Mouse (Mus musculus) cerebellum, adult 2 months (tissue): ENCODE measurements around the gene Palm3. TPM values are rescaled to one million over a fixed set of nuclear protein-coding genes. Genes with fewer than 3 reads are reported as not detected.
A peak's percentile ranks its signal among the peaks of the same experiment; 100 is the strongest.

Source experiments
- DNase-seq, 2 experiments: peaks; one replicate each; pipeline ENCODE4 v3.0.0; 2021
- H3K27ac ChIP-seq: fragments of 200-500 bp; 2 replicates; pipeline ENCODE4 v1.5.1; 2012; ENCODE audit warnings: low read length, control low read depth, inconsistent platforms; ENCODE audit not compliant: insufficient read depth
- H3K27me3 ChIP-seq: fragments of 200-500 bp; 2 replicates; pipeline ENCODE4 v1.6.1; 2012; ENCODE audit warnings: inconsistent platforms, mild to moderate bottlenecking, low read length, moderate library complexity; ENCODE audit not compliant: control insufficient read depth, insufficient read depth
- H3K4me1 ChIP-seq: fragments of 200-500 bp; 2 replicates; pipeline ENCODE4 v1.6.1; 2011; ENCODE audit warnings: low read length; ENCODE audit not compliant: control insufficient read depth, insufficient read depth
- H3K4me3 ChIP-seq: fragments of 200-500 bp; replicated peaks from 2 replicates; pipeline ENCODE3; 2011; ENCODE audit warnings: mild to moderate bottlenecking, low read depth, low read length, control low read depth; ENCODE audit not compliant: insufficient read depth
- CTCF ChIP-seq: fragments of 200-500 bp; IDR thresholded peaks from 2 replicates; pipeline ENCODE4 v1.5.1; 2011; ENCODE audit warnings: low read depth, mild to moderate bottlenecking, control low read depth, low read length, moderate library complexity, borderline replicate concordance; ENCODE audit not compliant: insufficient read depth
- POLR2A ChIP-seq: fragments of 200-500 bp; IDR thresholded peaks from 2 replicates; pipeline ENCODE4 v1.6.1; 2011; ENCODE audit warnings: low read length, control low read depth, borderline replicate concordance; ENCODE audit not compliant: insufficient read depth
- WGBS: fragments of 180-500 bp; shearing (Covaris S2); methylation state at CpG from one replicate; pipeline ENCODE4 v1.1.7; 2018; 5-methylcytosine and 5-hydroxymethylcytosine counted together
- polyA plus RNA-seq: library from polyadenylated mRNA; depleted of rRNA; stranded (reverse); fragments of >200 nt; gene quantifications from 2 replicates; pipeline ENCODE4 v1.2.3, GENCODE M21; 2012

The Palm3 gene
- polyA plus RNA-seq, 1 experiment: 4.1 TPM

GRCm38 (mm10) chr8:83990170-83990569 lies 31.1 kb upstream of the Palm3 start:
- DNase-seq: no peak
- no peaks in the 10 kb centered on the region for H3K27me3 ChIP-seq
- WGBS: 92% methylated on average over 14 of the region's 14 CpGs
- no peak overlapping the region for H3K4me3 ChIP-seq
- no peak for TF ChIP-seq POLR2A
- no peak for TF ChIP-seq CTCF
- no peaks in the 10 kb centered on the region for H3K4me1 ChIP-seq
- H3K27ac ChIP-seq: no peak overlapping the region

DNA sequence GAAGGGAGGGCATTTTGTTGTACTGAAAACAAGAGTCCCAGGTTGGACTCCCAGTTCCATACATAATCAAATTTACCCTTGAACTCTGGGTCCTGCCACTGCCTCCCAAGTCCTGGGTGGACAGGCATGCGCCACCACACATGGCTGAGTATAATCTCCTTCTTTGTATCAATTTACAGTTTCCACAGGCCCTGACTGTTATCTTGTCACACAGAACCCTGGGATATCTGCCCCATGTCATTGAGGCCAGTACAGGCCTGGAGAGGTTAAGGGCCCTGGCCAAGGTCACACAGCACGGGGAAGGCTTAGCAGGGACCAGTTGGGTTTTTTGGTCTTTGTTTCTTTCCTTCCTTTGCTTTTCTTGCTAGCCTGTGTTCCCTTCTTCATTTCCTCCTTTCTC lies 28.8 kb upstream of the Palm3 start:
- WGBS: 92% methylated on average over 2 of the region's 2 CpGs
- DNase-seq: no peak

GRCm38 (mm10) chr8:83994030-83994429 lies 27.2 kb upstream of the Palm3 start:
- 87% methylated on average over 3 of the region's 3 CpGs for WGBS
- TF ChIP-seq POLR2A (no peak), CTCF (no peak)
- no peak for DNase-seq

More for the DNA sequence above, 28.8 kb upstream of the Palm3 start:
- Histone ChIP-seq H3K4me3 (no peak overlapping the region), H3K27ac (no peak overlapping the region), H3K4me1 (no peaks in the 10 kb centered on the region), H3K27me3 (no peaks in the 10 kb centered on the region)
- TF ChIP-seq POLR2A (no peak), CTCF (no peak)

DNA sequence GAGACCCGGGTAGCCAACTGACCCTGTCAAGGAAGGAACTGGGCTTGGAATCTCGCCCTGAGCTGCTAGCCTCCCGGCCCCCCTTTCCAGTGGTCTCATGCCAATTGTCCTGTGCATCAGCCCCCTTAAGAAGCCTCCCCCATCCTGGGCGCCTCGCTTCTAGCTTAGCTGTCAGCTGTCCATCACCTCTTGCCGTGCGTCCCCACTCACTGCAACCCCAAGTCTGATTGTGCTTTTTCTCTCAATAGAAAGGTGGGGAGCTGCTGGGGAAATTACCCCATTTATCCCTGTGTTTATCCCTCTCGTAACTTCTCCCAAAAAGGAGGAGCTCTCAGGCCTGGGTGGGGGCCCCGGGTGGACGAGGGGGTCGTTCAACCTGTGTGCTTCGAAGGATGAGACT lies 25.3 kb upstream of the Palm3 start:
- TF ChIP-seq POLR2A (no peak), CTCF (no peak)
- Histone ChIP-seq H3K27me3 (no peaks in the 10 kb centered on the region), H3K27ac (no peak overlapping the region), H3K4me3 (no peak overlapping the region), H3K4me1 (peaks cover 6% of the 10 kb centered on the region; the same call in 1 of the 2 replicates)
- 27% methylated on average over 12 of the region's 12 CpGs for WGBS
- peak; percentile 34 to 45 for DNase-seq

More at GRCm38 (mm10) chr8:83994030-83994429, 27.2 kb upstream of the Palm3 start:
- no peaks in the 10 kb centered on the region for H3K27me3 ChIP-seq
- H3K4me1 ChIP-seq: peaks cover 3% of the 10 kb centered on the region; the same call in 1 of the 2 replicates
- no peak overlapping the region for H3K27ac ChIP-seq
- no peak overlapping the region for H3K4me3 ChIP-seq

DNA sequence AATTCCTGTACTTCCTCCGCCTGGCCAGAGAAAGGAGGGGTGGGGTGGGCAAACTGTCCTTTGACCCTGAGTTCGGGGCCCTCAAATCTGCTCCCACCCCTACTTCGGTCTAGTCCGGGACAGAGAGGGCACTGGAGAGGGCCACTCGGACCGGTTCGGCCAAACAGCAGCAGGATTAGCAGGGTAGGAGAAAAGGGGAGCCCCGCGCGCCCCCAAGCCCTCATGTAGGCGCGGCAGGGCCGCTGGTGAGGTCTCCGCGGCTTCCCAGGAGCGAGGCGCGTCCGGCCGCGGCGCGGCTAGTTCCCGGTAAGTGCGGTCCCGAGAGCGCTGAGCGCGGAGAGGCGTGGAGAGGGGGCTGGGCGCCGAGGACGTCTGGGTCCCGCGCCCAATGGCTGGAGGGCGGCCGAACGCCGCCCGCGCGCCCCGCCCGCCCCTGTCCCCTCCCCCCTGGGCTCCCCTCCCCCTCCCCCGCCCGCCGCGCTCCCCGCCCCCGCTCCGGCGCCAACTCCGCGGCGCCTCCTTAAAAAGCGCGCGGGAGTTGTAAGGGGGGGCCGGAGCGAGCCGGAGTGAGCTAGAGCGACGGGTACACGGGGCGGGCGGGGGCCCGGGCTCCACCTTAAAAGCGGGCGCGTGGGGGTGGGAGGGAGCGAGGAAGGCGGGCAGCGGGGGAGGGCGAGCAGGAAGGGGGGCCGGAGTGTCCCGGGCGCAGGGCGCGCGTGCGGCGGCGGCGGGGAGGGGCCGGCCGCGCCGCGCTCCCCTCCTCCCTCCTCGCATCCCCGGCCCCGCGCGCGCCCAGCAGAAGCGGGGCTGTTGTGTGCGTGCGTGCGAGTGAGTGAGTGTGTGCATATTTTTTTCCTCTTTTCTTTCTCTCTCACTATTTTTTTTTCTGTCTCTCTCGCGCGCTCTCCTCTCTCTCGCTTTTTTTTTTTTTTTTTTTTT lies 24.4 kb upstream of the Palm3 start:
- Histone ChIP-seq H3K4me1 (peaks cover 6% of the 10 kb centered on the region; the same call in 1 of the 2 replicates), H3K4me3 (peak overlapping the region; percentile 84), H3K27ac (peak overlapping the region; percentile 26; the same call in 1 of the 2 replicates), H3K27me3 (no peaks in the 10 kb centered on the region)
- peak; percentile 45; the same call in 1 of the 2 replicates for TF ChIP-seq POLR2A
- TF ChIP-seq CTCF: no peak
- DNase-seq: peak; percentile 80 to 85
- 2% methylated on average over 86 of the region's 103 CpGs for WGBS

DNA sequence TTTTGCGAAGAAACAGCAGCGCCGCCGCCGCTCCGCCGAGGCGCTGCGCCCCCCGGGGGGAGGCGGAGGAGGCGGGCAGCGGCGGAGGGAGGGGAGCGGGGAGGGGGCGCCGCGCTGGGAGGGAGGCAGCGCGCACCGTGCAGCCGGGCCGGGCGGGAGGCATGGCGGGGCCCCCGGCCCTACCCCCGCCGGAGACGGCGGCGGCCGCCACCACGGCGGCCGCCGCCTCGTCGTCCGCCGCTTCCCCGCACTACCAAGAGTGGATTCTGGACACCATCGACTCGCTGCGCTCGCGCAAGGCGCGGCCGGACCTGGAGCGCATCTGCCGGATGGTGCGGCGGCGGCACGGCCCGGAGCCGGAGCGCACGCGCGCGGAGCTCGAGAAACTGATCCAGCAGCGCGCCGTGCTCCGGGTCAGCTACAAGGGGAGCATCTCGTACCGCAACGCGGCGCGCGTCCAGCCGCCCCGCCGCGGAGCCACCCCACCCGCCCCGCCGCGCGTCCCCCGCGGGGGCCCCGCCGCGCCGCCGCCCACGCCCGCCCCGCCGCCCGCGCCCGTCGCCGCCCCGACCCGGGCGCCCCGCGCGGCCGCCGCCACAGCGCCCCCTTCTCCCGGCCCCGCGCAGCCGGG lies 23.6 kb upstream of the Palm3 start, which contains the start of gene Samd1:
Gene Samd1, plus strand, starts transcription at position 162 of the 631 bp plus-strand sequence.
- peak within 1 kb of the TSS; percentile 84 for H3K4me3 ChIP-seq
- peak within 1 kb of the TSS; percentile 68; the same call in 1 of the 2 replicates for H3K27ac ChIP-seq
- no peaks in the 10 kb centered on the region for H3K27me3 ChIP-seq
- DNase-seq: peak; percentile 64 to 71
- H3K4me1 ChIP-seq: peaks cover 6% of the 10 kb centered on the region; the same call in 1 of the 2 replicates
- WGBS: 8% methylated on average over 80 of the region's 112 CpGs
- TF ChIP-seq POLR2A (no peak), CTCF (no peak)

DNA sequence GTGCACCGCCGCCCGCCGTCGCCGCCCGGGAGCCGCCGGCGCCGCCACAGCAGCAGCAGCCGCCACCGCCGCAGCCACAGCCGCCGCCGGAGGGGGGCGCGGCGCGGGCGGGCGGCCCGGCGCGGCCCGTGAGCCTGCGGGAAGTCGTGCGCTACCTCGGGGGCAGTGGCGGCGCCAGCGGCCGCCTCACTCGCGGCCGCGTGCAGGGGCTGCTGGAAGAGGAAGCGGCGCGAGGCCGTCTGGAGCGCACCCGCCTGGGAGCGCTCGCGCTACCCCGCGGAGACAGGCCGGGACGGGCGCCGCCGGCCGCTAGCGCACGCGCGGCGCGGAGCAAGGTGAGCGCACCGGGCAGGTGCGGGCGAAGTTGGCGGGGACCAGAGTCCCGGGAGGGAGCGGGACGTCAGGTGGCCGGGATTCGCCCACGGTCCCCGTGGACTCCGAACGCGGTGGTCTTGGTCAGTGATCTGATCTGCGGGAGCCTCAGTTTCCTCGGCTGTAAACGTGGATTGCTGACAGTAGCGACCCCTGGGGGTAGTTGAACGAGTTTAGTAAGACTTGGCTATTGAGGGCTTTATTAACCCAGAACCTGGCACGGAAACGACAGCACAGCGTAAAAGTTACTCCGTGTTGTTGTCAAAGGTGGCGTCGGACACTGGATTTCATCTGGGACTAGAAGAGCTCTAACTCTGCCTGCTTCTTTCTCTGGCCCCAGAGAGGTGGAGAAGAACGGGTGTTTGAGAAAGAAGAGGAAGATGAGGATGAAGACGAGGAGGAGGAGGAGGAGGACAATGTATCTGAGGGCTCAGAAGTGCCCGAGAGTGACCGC lies 22.8 kb upstream of the Palm3 start:
- H3K27ac ChIP-seq: no peak overlapping the region
- H3K4me1 ChIP-seq: peaks cover 9% of the 10 kb centered on the region
- H3K27me3 ChIP-seq: no peaks in the 10 kb centered on the region
- WGBS: 10% methylated on average over 92 of the region's 92 CpGs
- H3K4me3 ChIP-seq: peak overlapping the region; percentile 60
- TF ChIP-seq CTCF (peak; percentile 32; the same call in 1 of the 2 replicates), POLR2A (0 out of 2 replicates have a peak, but pooled peaks have one; percentile 19)
- peak; percentile 58 to 61 for DNase-seq
